Mouse (Mus musculus): ENCODE measurements around the gene Cnst.

- no peak for TF ChIP-seq POLR2A (IDR thresholded peaks at IDR 0.05; ENCODE audit: borderline replicate concordance, insufficient read depth, low read length)
- TF ChIP-seq CTCF (IDR thresholded peaks at IDR 0.05; ENCODE audit: borderline replicate concordance, insufficient read depth, low read depth, low read length) = no peak
Measured at GRCm38 (mm10) chr1:179598386-179598785, 52.2 kb downstream of the Cnst start.

Data from cerebellum, adult 2 months (tissue).